Mouse (Mus musculus): ENCODE measurements around the gene Phlda3.

The Phlda3 gene

DNA sequence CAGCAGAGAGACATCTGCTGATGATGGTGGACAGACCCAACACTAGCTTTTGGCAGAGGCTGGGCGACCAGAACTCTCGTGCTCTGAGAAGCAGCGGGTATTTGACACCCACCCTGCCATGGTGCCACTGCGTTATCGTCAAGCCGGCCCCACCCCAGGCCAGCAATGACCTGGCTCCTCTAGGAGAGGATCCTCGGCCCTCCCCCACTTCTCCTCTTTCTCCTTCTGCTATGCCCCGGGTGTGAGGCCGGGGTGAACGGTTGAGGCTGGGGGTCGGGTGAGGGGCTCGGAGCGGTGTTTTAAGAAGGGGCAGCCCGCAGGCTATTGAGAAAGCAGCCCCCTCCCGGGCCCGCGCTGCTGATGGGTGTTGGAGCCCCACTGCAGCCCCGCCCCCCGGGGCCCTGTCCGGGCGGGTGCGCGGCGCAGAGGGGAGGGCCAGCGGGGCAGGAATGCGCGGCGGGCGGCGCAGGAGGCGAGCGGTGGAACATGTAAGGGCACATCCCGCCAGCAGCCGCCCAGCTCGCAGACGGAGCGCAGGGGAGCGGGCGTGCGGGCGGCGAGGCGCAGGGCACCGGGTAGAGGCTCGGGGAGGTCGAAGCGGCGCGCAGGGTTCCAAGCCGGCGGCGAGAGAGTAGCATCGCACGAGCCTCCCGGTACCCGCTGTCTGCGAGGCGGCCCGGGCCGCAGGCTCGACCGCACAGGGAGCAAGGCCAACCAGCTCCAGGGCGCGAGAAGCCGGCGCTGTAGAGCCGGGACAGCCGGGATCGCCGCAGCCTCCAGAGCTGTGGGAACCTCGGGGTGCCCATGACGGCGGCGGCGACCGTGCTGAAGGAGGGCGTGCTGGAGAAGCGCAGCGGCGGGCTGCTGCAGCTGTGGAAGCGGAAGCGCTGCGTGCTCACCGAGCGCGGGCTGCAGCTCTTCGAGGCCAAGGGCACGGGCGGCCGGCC is at the start of gene Phlda3:
Gene Phlda3, plus strand, starts transcription at position 475 of the 947 bp plus-strand sequence.
- in situ Hi-C loops (cut with MboI, MseI) = no loop called here

DNA sequence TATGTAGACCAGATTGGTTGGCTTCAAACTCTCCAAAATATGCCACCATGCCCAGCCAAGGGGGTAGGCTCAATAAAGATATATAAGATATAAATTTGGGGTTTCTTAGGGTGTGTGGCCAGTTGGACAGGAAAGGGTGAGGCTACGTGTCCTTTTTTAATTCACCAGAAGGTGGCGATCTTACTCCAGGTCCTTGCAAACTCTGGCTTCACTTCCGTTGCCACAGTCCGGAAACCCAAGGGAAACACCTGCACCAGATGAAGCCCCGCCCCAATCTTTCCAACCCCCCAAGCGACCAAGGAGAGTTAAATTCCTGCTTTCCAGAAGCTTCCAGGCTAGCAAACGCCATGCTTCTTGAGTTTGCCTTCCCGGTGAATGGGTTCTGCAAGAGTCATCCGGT is 46.4 kb upstream of the Phlda3 start:
- in situ Hi-C loops (cut with MboI, MseI) = loop anchor here (5.0 kb wide), 1 partner anchor 33 kb away; no protein-coding TSS in a partner anchor

DNA sequence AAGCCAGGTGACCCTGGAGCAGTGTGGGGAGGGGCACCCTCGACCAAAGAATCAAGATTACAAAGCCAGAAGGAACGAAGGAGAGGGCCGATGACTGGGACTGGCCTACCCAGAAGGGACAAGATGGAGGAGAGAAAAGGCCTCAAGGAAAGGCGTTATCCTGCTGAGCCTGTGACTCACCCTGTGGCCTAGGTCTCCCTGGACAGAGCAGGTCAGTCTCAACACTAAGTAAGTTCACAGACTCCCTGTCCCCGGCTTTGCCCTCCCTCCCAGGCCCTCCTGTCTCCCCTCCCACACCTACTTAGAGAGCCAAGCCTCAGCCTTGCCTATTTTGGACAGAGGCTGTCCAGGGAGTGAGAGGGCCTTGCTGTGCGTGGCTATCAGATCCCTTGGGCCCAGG is 45.9 kb upstream of the Phlda3 start, which contains the start of gene Csrp1:
Gene Csrp1, plus strand, starts transcription at position 79 of the 400 bp plus-strand sequence.
- in situ Hi-C loops (cut with MboI, MseI) = loop anchor here (5.0 kb wide), 2 partner anchors 32 to 62 kb away; no protein-coding TSS in a partner anchor

DNA sequence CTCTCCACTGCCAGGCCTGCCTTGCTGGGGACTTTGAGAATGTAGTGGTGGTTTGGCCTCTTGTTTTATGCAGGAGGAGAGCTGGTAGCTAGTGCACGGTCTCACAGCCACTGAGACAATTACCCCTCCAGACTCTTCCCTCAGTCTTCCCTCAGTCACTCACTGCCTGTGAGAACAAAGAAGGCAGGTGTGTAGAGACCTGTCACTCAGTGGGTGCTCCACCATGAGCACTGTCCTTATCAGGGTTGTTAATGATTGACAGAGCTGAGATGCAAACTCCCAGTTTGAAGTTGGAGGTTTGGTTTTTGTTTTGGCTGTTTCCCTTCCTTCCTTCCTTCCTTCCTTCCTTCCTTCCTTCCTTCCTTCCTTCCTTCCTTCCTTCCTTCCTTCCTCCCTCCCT is 42.9 kb upstream of the Phlda3 start:
- in situ Hi-C loops (cut with MboI, MseI) = loop anchor here (5.0 kb wide), 1 partner anchor 59 kb away; no protein-coding TSS in a partner anchor

DNA sequence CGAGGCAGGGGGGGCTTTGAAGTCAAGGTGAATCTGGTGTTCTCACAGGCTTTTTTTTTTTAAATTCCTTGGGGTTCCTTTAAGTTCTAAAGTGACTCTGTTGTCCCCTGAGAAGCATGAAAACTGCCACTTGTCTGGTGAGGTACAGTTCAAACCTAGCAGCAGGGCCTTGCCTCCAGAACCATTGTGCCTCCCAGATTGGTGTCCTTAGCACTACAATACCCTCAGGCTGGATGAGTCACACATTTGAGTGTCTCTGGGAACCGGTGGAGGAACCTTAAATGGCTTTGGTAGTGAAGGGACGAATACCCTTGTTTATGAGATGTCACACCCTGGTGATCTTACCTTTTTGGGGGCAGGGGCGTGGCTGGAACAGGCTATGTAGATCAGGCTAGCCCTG is 41.8 kb upstream of the Phlda3 start:
- in situ Hi-C loops (cut with MboI, MseI) = loop anchor here (5.0 kb wide), 1 partner anchor 58 kb away; no protein-coding TSS in a partner anchor

DNA sequence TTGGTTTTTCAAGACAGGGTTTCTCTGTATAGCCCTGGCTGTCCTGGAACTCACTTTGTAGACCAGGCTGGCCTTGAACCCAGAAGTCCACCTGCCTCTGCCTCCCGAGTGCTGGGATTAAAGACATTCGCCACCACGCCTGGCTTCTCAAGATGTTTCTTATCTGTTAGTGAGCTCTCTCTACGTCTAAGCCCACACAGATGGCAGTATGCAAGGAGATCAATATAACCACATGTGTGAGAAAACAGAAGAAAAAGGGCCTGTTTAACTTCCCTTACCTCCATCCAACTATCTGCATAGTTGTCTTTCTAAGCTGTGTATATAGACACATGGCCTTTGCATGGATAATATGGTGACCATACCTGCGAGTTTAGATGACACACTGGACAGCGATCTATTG is 40.6 kb upstream of the Phlda3 start:
- in situ Hi-C loops (cut with MboI, MseI) = no loop called here

DNA sequence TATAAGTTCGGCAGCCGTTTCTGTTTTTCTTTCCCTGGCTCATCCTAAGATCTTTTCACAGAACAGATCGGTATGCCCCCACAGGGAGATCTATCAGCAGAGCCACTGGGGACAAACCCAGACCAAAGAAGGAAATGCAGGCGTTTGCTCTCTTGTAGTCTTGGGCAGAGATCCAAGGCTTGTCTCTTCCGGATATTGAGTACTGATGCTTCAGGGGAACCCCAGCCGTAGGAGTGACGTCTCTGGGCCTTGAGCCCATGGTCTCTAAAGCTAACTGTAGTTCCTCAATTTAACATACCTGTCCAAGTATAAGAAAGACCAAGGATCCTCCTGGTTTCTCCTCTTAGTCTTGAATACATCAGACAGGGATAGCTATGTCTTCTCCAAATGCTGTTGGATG is 40.0 kb upstream of the Phlda3 start:
- in situ Hi-C loops (cut with MboI, MseI) = no loop called here

DNA sequence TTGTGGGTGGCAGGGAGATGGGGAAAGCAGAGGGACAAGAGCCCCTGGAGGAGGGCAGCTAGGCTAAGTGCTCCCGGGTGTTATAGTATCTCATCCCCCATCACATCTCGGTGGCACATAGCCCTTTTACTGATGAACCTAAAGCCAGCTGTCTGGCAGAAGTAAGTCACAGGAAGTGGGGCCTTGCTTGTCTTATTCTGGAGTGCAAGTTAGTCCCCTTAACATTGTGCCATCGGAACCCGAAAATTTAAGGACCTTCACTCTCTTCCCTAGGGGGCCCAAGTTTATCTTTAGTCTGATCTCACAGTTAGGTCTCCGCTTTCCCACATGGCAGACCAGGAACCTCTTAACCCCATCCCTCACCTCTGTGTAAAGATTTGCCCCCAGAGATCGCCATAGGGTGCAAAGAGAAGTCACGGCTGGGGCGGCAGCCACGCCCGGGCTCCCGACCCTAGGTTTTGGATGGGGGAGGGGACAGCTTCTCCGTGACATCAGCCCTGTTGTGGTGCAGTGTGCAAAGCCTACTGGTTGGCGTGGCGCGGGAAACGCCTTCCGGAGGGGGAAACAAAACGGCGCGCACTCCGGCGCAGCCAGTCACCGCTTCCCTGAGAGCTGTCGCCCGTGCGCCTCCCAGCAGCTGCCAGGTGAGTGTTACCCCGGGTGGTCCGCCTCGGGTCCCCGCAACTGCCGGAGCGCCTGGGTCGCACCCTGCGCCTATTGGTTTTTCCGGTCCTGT is 37.1 kb upstream of the Phlda3 start:
- in situ Hi-C loops (cut with MboI, MseI) = no loop called here

DNA sequence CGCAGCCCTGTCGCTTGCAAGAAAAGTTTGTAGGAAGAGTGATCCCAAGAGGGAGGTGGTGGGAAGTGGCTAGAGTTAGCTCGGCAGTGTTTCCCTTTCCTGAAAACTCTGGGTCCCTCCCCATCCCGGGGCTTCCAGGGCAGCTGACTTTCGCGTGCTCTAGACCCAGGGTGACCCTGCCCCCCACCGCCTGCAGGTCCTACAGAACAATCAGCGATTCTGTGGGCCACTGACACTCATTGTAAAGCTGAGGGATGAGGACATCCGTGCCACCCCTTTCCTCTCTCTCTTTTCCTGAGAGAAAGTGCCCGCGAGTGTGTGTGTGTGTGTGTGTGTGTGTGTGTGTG is 36.6 kb upstream of the Phlda3 start:
- in situ Hi-C loops (cut with MboI, MseI) = no loop called here

DNA sequence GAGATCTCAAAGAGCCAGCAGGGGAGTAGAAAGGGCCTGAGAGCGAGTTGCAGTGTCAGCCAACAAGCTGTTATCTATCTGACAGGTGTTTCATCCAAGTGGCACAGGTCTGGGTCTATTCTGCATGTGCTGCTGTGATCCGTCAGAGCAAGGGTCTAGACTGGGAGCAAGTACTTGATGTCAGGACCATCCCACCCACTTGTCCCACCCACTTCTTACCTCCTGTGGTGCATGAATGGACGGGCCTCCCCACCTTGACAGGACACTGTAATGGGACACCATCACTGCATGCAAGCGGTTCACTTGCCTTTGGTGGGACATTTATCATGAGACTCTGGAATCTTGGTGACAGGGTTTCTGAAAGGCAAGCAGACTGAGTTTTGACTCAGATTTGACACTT is 36.1 kb upstream of the Phlda3 start:
- in situ Hi-C loops (cut with MboI, MseI) = loop anchor here (10.0 kb wide), 1 partner anchor 1235 kb away; the partner anchor contains the start of gene Rabif

DNA sequence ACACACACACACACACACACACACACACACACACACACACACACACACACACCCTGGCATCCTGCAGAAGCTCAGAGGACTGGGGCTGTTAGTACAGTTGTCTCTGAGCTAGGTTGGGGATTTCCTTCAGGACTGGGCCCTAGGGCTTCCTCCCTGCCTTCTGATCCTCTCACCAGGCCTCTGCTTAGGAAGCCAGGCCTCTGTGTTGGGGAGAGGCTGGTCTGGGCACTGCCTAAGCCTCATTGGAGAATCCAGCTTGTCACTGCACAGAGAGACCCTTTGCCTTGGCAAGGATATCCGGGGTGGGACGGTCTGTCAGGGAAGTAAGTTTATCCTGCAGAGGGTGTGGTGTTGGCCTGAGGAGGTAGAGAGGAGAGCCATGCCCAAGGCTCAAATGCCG is 35.6 kb upstream of the Phlda3 start:
- in situ Hi-C loops (cut with MboI, MseI) = loop anchor here (10.0 kb wide), 1 partner anchor 1235 kb away; the partner anchor contains the start of gene Rabif

DNA sequence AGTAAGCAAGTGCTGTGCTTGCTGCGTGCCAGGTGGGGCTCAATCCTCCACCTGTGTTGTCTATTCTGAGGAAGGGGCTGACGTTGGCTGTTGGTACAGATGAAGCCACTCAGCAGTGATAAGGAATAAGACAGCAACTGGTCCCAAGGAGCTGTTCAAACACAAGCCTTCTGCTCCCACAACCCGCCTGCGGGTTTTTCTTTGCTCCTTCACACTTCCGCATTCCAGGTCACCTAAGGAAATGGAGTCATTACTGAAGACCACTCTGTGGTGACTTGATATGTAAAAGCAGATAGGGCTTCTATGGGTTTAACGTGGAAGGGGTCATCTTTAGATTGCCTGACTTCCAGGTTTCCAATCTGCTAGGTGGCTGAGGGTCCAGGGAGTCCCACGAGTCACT is 34.5 kb upstream of the Phlda3 start:
- in situ Hi-C loops (cut with MboI, MseI) = loop anchor here (10.0 kb wide), 1 partner anchor 1237 kb away; the partner anchor contains the start of gene Rabif

DNA sequence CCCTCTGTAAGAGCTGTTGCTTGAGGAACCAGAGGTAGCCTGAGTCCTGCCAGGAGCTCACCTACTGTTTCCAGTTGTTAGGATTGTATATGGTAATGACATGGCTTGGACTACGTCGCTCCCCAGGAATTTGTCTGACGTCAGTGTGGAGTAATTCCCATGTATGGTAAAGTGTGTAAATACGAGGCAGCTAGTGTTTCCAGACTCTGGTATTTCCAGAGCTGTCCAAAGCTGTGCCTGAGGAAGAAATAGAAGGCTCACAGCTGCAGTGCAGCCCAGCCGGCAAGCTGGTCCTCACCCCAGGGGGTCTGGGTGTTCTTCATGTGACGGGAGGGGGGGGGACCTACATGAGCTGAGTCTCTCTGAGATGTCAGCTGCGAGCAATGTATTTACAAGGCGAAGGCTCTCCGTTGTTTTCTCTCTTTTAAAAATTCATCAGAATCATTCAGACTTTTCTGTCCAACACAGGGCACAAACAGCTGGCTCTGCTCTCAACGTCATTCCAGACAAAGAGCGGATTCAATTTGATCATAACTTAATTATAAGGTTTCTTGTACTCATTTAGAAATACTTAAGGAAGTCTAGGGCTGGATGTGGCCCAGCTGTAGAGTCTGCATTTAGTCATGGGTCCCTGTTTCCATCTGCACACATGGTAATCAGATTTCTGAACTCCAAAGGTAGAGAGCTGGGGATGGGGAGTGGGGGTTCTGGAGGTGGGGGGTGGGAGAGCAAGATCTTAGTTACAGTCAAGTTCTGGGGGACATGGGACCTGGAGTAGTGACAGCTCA is 33.8 kb upstream of the Phlda3 start:
- in situ Hi-C loops (cut with MboI, MseI) = loop anchor here (10.0 kb wide), 1 partner anchor 1237 kb away; the partner anchor contains the start of gene Rabif

DNA sequence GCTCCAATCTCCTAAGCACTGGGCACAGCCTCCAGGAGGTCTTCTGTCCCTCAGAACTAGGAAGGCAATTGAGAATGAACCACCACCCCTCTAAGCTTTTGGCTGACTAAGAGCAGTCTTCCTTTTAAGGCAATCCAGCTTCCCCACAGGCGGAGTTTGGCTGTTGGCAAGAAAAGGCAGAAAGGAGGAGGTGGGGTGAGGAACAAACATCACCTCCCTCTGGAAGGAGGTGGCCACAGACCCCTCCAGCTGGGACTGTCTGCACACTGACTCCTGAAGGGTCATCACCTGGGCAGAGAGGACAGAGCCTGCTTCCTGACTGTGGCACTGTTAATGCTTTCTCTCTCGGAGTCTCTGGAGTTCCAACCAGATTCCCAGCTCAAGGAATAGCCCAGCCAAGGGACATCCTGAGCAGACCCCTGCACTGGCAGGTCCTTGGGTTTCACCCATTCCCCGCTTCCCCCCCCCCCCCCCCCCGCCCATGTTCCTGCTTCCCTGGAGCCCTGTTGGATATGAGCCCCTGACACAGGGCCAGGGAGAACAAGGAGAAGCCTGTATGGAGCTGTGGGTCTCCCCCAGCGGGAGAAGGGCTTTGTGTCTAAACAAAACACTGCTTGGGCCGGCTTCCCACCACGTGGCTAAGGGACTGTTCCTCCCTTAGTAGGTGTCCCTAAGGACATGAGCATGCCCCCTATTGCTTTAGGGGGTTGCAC is 31.5 kb upstream of the Phlda3 start:
- in situ Hi-C loops (cut with MboI, MseI) = loop anchor here (10.0 kb wide), 1 partner anchor 1240 kb away; the partner anchor contains the start of gene Rabif

DNA sequence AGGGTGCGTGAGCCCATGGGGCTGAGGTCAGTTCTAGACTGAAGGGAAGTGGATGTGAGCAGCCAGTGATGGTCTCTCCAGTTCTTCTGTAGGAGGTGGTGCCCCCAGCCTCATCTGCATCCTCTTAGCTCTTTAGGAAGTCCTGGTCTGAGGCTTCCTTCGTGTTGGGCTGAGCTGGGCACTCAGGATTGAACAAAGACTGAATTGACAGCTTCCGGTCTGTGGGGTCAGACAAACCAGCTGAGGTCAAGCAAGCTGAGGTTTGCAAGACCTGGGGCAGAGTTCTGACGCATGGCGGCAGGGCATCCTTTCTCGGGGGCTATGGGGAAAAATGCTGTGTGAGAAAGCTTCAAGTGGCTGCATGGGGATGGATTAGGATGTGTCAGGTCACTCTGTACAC is 30.5 kb upstream of the Phlda3 start:
- in situ Hi-C loops (cut with MboI, MseI) = loop anchor here (10.0 kb wide), 1 partner anchor 1241 kb away; the partner anchor contains the start of gene Rabif

DNA sequence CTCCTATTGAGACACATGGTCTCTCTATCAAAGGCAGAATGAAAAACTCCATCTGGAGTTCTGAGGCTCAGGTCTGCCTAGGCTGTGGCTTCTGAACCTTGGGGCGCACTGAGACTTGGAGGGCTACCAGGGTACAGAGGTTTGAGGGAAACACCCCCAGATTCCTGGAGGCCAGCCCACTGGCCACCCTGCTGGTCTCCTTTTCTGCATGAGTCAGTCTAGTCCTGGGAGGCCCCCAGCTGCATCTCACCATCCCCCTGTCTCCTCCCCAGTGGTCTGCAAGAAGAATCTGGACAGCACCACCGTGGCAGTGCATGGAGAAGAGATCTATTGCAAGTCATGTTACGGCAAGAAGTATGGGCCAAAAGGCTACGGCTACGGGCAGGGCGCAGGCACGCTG is 20.9 kb upstream of the Phlda3 start:
- in situ Hi-C loops (cut with MboI, MseI) = no loop called here

DNA sequence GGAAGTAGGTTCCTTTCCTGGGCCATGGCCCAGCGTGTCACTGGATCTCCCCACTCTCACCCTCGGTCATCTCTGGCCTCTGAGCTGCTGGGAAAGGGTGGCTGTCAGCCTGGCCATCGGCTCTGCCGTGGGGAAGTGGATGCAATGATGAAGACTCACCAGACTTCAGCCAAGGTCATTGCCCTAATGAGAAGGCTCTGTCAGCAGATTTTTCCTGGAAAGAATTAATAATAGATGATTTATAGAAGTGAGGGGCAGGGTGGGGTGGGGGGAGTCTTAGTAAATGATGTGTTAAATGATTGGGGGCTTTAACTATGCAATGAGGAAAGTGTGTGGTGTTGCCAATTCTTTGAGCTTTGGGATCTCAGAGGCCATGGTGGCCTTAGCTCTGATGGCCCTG is 19.7 kb upstream of the Phlda3 start:
- in situ Hi-C loops (cut with MboI, MseI) = no loop called here

DNA sequence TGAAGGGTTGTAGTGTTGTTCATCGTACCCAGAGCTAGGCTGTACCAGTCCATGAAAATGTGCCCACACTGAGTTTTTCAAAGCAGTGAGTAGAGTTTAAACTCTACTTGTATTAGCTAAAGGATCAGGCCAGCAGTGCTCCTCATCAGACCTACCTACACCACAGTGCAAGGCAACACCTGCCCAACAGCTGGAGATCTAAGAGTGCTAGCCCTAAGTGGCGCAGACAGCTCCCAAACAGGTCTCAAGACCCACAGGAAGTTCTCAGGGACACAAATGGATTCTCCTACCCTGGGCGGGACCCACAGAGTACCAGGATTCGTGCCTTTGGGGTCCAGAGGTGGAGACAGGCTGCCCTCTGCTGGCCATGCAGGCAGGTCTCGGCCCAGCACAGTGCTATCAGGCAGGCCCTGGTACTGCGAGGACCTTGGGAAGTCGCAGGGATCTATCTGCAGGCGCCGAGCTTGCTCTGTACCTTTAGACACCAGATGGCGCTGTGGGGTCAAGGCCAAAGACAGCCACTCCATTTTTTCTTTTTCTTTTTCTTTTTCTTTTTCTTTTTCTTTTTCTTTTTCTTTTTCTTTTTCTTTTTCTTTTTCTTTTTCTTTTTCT is 13.1 kb upstream of the Phlda3 start:
- in situ Hi-C loops (cut with MboI, MseI) = loop anchor here (5.0 kb wide), 2 partner anchors 34 to 36 kb away; no protein-coding TSS in a partner anchor

DNA sequence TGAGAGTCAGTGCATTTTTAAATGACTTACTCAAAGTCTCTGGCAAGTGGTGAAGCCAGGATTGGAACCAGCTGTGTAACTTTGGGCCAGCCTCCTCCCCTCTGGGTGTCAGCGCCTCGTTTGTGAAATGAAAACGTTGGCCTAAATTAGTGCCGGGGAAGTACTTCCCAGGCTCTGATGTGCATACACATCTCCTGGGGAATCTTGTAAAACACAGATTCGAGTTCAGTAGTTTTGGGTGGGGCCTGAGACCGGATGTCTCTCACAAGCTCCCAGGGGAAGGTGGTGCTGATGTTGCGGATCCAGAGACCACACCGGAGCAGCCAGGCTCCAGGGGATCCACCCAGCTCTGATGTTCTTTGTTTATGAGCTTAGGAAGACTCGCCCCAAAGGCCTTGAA is 10.6 kb upstream of the Phlda3 start:
- in situ Hi-C loops (cut with MboI, MseI) = no loop called here

DNA sequence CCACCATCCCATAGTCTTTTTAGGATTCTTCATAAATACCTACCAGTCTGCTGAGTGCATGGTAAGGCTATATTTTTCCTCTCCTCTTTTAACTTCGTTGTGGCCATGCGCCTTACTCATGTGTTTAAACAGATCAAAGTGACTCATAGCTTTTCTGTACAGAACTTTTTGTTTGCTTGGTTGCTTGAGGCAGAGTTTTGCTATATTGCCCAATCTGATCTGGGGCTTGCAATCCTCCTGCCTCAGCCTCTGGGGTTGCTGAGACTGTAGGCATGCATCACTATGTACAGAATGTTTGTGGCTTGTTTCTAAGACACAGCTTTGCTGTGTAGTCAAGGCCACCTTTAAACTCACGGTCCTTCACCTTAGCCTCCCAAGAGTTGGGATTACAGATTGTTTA is 10.0 kb upstream of the Phlda3 start:
- in situ Hi-C loops (cut with MboI, MseI) = no loop called here

Data from T-helper 1 cell (primary cell).